Mouse (Mus musculus): ENCODE measurements around the gene Fmnl3.

- TF ChIP-seq CTCF (conservative IDR thresholded peaks at IDR 0.05; ENCODE audit: insufficient read depth, insufficient read length, low read depth, low read length) (no peak), POLR2A (IDR thresholded peaks at IDR 0.05; ENCODE audit: low read depth, low read length) (no peak)
Observed at GRCm38 (mm10) chr15:99416957-99417356, 46.7 kb upstream of the Fmnl3 start.
